Mouse (Mus musculus) megakaryocyte, embryonic 14.5 days (primary cell): ENCODE measurements around the gene Skor1.

Experiments
- FLI1 ChIP-seq: IDR thresholded peaks from 2 replicates; pipeline ENCODE4 v1.6.1; 2012; ENCODE audit warnings: low read length, inconsistent platforms, mixed read lengths
- GATA1 ChIP-seq: IDR thresholded peaks from 3 replicates; pipeline ENCODE4 v1.6.1; 2012; ENCODE audit warnings: mixed read lengths, low read length, inconsistent platforms, borderline replicate concordance

GRCm38 (mm10) chr9:63145249-63146125 lies 3.3 kb downstream of the Skor1 start:
- TF ChIP-seq GATA1 (no peak), FLI1 (no peak)
